Mouse (Mus musculus) liver (tissue): ENCODE measurements around the gene Hist1h1c.
"Not testable (repeated sequence)": the region's sequence is repeated elsewhere in the genome, so short reads cannot be mapped to it uniquely, and the experiment has no call there.

Source experiments
- DNase-seq: peaks from one replicate; pipeline ENCODE4 v3.0.0-alpha.2; 2020; ENCODE audit warnings: mixed read lengths

Hist1h1c gene

GRCm38 (mm10) chr13:23738677-23739068 lies at the start of gene Hist1h1c:
Gene Hist1h1c (plus strand): TSS chr13:23738808.
- DNase-seq: peak; percentile 96

- no peak for DNase-seq
Observed at GRCm38 (mm10) chr13:23688956-23689355, 49.7 kb upstream of the Hist1h1c start.

GRCm38 (mm10) chr13:23689459-23689858 lies 49.1 kb upstream of the Hist1h1c start:
- DNase-seq: no peak

DNA sequence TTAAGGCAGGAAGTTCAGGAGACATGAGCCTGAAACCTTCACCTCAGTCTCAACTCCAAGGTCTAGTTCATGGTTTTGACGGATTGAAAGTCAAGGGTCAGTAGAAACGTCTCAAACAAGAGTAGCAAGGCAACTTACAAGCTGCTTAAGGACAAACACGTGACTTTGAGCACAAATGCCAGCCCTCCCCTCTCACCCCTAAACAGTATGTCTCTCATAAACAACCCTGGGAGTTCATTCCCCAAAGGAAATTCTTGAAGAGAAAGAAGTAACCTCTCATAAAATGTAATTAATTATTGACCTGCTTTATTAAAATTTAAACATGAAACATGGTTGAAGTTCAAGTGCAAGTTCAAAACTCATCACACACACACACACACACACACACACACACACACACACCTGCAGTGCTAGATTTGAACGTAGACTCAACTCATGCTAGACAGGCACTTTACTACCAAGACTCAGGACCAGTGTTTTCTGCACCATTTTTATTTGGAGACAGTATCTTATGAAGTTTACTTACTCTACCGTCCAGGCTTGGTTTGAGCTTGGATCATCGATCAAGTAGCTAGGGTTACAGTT lies 44.7 kb upstream of the Hist1h1c start:
- DNase-seq: no peak

- DNase-seq: no peak
Observed at GRCm38 (mm10) chr13:23694956-23695355, 43.7 kb upstream of the Hist1h1c start.

GRCm38 (mm10) chr13:23695514-23695913 lies 43.1 kb upstream of the Hist1h1c start, which contains the start of gene Hist1h1t:
Gene Hist1h1t (plus strand): TSS chr13:23695814.
- no peak for DNase-seq

DNA sequence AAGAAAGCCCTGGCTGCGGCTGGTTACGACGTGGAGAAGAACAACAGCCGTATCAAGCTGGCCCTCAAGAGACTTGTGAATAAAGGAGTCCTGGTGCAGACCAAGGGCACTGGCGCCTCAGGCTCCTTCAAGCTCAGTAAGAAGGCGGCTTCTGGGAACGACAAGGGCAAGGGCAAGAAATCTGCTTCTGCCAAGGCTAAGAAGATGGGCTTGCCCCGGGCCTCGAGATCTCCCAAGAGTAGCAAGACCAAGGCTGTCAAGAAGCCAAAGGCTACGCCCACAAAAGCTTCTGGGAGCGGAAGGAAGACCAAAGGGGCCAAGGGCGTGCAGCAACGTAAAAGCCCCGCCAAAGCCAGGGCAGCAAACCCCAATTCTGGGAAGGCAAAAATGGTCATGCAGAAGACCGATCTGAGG lies 42.5 kb upstream of the Hist1h1c start:
- peak; percentile 68 for DNase-seq

DNA sequence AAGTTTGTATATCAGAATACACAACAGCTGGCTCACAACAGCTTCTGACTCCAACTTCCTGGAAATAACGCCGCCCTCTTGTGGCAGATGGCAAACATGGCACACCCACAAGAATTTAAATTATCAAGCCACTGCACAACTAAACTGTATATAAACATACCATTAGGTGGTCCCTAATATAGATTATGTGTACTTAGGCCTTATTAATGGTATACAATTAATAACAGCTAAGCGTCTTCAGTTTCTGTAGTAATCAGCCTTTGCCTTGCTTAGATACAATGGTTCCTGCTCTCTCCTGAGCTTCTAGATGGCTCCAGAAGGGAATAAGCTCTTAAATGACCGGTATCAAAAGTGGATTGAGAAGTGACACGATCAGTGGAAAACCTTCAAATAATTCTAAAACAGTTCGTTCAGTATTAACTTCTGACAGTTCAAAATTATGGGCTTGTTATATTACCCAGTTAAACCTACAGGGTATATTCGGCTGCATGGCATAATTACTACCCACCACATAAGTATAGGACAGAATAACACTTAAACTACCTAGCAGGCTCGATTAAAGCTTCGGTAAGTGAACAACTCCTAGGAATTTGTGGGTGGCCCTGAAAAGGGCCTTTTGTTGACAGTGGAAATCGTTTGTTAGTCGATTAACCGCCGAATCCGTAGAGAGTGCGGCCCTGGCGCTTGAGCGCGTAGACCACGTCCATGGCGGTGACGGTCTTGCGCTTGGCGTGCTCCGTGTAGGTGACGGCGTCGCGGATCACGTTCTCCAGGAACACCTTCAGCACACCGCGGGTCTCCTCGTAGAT lies 40.9 kb upstream of the Hist1h1c start:
- peak; percentile 83 for DNase-seq

DNA sequence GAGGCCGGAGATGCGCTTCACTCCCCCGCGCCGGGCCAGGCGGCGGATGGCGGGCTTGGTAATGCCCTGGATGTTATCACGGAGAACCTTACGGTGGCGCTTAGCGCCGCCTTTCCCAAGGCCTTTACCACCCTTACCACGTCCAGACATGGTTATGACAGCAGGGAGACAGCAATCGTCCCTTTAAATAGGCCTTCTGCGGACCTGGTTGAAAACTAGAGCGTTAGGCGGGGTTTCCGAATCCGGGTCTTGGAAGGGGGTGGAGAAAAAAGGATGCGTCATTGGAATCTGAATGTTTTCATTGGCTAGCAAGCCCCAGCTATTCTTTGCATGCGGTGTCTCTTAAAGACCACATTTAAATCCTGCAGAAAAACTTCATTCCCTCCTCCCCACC lies 40.3 kb upstream of the Hist1h1c start, which contains the start of gene Hist1h4c:
TSS of gene Hist1h4c (minus strand) at position 155 of the 394 bp plus-strand sequence.
- peak; percentile 96 for DNase-seq

DNA sequence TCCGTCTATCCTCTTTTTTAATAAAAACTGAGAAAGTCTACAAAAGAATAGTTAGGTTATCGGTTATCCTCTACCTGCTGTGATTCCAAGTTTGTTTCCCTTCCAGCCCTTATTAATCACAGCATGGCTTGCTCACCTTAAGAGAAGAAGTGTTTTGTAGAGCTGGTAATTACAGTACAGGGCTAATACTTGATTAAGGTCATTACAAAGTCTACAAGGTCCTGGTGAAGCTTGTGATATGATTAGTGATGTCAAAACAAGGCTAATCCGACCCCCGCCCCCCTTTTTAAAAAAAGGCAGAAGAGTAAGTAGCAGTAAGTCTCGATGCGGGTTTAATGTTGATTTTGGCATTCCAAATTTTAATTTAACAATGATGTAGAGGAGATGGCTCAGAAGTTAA lies 39.6 kb upstream of the Hist1h1c start:
- no peak for DNase-seq

- no peak for DNase-seq
Observed at GRCm38 (mm10) chr13:23699767-23700166, 38.8 kb upstream of the Hist1h1c start.

- peak; percentile 75 for DNase-seq
Observed at GRCm38 (mm10) chr13:23700786-23701520, 37.7 kb upstream of the Hist1h1c start.

DNA sequence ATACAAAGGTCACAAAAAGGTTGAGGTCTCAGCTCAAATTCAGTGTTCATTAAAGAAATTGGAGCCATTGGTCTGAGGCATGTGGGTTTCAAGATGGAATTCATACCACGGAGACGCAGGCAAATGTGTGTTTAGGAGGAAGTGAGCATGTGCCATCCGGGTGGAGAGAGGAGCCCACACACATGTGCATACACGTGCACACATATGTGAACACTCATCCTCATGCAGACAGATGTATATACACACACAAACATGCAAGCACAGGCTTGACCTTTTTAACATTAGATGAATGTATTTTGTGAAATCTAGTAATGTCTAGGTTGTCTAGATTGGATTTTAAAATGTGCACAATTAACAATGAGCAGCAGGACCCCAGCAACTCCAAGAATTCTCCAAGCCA lies 36.4 kb upstream of the Hist1h1c start:
- no peak for DNase-seq

- not testable (repeated sequence) for DNase-seq
Observed at GRCm38 (mm10) chr13:23702801-23703200, 35.8 kb upstream of the Hist1h1c start.

- no peak for DNase-seq
Observed at GRCm38 (mm10) chr13:23705751-23706356, 32.8 kb upstream of the Hist1h1c start.

GRCm38 (mm10) chr13:23706771-23707170 lies 31.8 kb upstream of the Hist1h1c start:
- no peak for DNase-seq

GRCm38 (mm10) chr13:23708041-23708440 lies 30.6 kb upstream of the Hist1h1c start:
- DNase-seq: no peak

DNA sequence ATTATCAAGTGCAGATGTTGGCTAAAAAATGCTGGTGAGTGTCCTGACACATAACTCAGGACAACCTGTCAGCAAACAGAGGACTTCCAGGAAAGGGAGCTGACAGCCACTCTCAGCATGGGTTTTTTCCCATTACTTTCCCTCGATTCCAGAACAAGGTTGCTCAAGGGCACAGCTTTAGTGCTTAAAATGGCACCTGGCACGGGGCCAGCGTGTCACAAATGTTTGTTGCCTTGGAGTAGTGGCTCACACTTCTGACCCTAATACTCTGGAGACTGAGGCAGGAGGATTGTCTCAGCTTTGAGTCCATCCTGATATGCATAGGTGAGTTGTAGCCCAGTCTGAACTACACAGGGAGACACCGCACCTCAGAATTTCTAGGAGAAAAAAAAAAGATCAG lies 30.0 kb upstream of the Hist1h1c start:
- DNase-seq: no peak

DNA sequence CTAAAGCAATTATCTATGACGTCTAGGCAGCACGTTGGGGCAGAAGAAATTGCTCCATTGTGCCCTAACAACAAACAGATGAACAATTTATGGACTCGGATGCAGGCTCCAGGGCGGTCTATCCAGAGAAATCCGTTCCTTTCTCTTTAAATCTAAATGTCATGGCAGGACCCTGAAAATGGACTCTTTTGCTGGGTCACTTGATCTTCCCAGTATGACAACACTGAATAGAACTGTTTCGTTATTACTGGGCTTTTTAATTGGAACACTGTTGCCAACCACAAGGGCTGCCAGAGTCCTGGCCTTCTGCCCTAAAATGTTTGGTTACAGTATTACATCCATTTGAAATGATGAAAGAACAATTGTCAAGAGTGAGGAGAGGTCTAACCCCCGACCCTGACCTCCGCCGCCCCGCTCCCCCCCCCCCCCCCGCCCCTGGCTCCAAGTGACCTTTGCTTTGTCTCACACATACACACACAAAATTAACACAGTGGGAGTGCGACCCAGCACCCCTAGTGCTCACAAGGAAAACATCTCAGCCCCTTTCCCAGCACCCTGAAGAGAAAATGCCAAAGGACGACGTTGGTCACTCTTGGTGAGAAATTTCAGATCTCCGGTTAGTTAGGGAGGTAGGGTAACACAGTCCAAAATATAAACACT lies 28.8 kb upstream of the Hist1h1c start:
- DNase-seq: no peak

GRCm38 (mm10) chr13:23710374-23711089 lies 28.1 kb upstream of the Hist1h1c start, which contains the start of gene Hfe:
Gene Hfe (minus strand): TSS chr13:23710854.
- DNase-seq: peak; percentile 42

GRCm38 (mm10) chr13:23716261-23717042 lies 22.2 kb upstream of the Hist1h1c start:
- no peak for DNase-seq
